Mouse (Mus musculus) liver, embryonic 16.5 days (tissue): ENCODE data around the gene Rnf5. TPM values are rescaled to one million over a fixed set of nuclear protein-coding genes. Genes with fewer than 3 reads are reported as not detected.

Experiments
- ATAC-seq: fragments of 200-750 bp; cut with Nextera tagmentation; 2 replicates; pipeline ENCODE4 v1.8.0; 2017; ENCODE audit warnings: low read depth, mild to moderate bottlenecking, moderate number of reproducible peaks, moderate library complexity
- H3K27ac ChIP-seq: fragments of 300-500 bp; sonication (generic); 2 replicates; pipeline ENCODE4 v1.5.1; 2014; ENCODE audit warnings: mild to moderate bottlenecking, low read length
- H3K27me3 ChIP-seq: fragments of 300-500 bp; sonication (generic); 2 replicates; pipeline ENCODE4 v1.6.1; 2014; ENCODE audit warnings: low read depth, low read length, mixed read lengths; ENCODE audit not compliant: control insufficient read depth, insufficient read depth
- H3K36me3 ChIP-seq: fragments of 300-500 bp; sonication (generic); 2 replicates; pipeline ENCODE4 v1.6.1; 2014; ENCODE audit warnings: mild to moderate bottlenecking; ENCODE audit not compliant: control insufficient read depth, insufficient read depth
- H3K4me1 ChIP-seq: fragments of 300-500 bp; sonication (generic); 2 replicates; pipeline ENCODE4 v1.6.1; 2014; ENCODE audit warnings: low read depth, low read length, mixed read lengths; ENCODE audit not compliant: control insufficient read depth
- H3K4me2 ChIP-seq: fragments of 300-500 bp; sonication (generic); 2 replicates; pipeline ENCODE4 v1.6.1; 2014; ENCODE audit warnings: low read depth, low read length, mixed read lengths
- H3K4me3 ChIP-seq: fragments of 300-500 bp; sonication (generic); 2 replicates; pipeline ENCODE4 v1.5.1; 2014; ENCODE audit warnings: low read depth, mild to moderate bottlenecking, low read length
- H3K9ac ChIP-seq: fragments of 300-500 bp; sonication (generic); 2 replicates; pipeline ENCODE4 v1.6.1; 2014; ENCODE audit warnings: low read depth, low read length
- H3K9me3 ChIP-seq: fragments of 300-500 bp; sonication (generic); replicated peaks from 2 replicates; pipeline ENCODE4 v1.6.1; 2016; ENCODE audit warnings: low read length; ENCODE audit not compliant: control insufficient read depth
- WGBS: fragments of 180-500 bp; shearing (Covaris S2); extraction: QIAGEN DNeasy Blood & Tissue Kit; methylation state at CpG from one replicate; pipeline ENCODE4 v1.1.7; 2014; ENCODE audit not compliant: insufficient replicate concordance; 5-methylcytosine and 5-hydroxymethylcytosine counted together
- polyA plus RNA-seq: library from polyadenylated mRNA; unstranded; fragments of >200 nt; fragmentation: Nextera tagmentation; extraction: Ambion mirVana; gene quantifications from 2 replicates; pipeline ENCODE4 v1.2.1, GENCODE M21; 2015

The Rnf5 gene
- polyA plus RNA-seq, 1 experiment from 2014 or later = 92.4 TPM

GRCm38 (mm10) chr17:34627943-34628643 is 24.6 kb upstream of the Rnf5 start, which contains the start of gene Ppt2:
TSS of gene Ppt2 (minus strand) at chr17:34628510.
- Histone ChIP-seq H3K27ac (peak within 1 kb of the TSS; percentile 71), H3K27me3 (peaks cover 50% of the 10 kb centered on the region)
- 0 out of 2 replicates have a peak, but pooled peaks have one; percentile 2 for ATAC-seq

GRCm38 (mm10) chr17:34627093-34627942 is 23.8 kb upstream of the Rnf5 start:
- Histone ChIP-seq H3K27ac (peak overlapping the region; percentile 71), H3K4me2 (peak overlapping the region; percentile 74), H3K9ac (peak overlapping the region; percentile 65), H3K4me1 (peaks cover 33% of the 10 kb centered on the region), H3K27me3 (peaks cover 47% of the 10 kb centered on the region), H3K4me3 (peak overlapping the region; percentile 72), H3K36me3 (no peaks in the 10 kb centered on the region; the same call in 1 of the 2 replicates), H3K9me3 (no peaks in the 10 kb centered on the region)
- ATAC-seq = peak; percentile 79
- under 1% methylated on average over 44 of the region's 45 CpGs for WGBS

More at GRCm38 (mm10) chr17:34627943-34628643, 24.6 kb upstream of the Rnf5 start, which contains the start of gene Ppt2:
- no peaks in the 10 kb centered on the region for H3K36me3 ChIP-seq
- H3K4me3 ChIP-seq = peak within 1 kb of the TSS; percentile 72
- H3K4me2 ChIP-seq = peak within 1 kb of the TSS; percentile 74
- peak within 1 kb of the TSS; percentile 65 for H3K9ac ChIP-seq
- 8% methylated on average over 29 of the region's 29 CpGs for WGBS
- H3K4me1 ChIP-seq = peaks cover 31% of the 10 kb centered on the region
- H3K9me3 ChIP-seq = no peaks in the 10 kb centered on the region

GRCm38 (mm10) chr17:34626773-34627092 is 23.2 kb upstream of the Rnf5 start:
- WGBS = 2% methylated on average over 18 of the region's 18 CpGs
- Histone ChIP-seq H3K9ac (peak overlapping the region; percentile 65), H3K27me3 (peaks cover 42% of the 10 kb centered on the region), H3K9me3 (no peaks in the 10 kb centered on the region), H3K36me3 (no peaks in the 10 kb centered on the region; the same call in 1 of the 2 replicates), H3K4me2 (peak overlapping the region; percentile 74), H3K4me3 (peak overlapping the region; percentile 72), H3K4me1 (peaks cover 35% of the 10 kb centered on the region), H3K27ac (peak overlapping the region; percentile 70)
- peak; percentile 46; the same call in 1 of the 2 replicates for ATAC-seq

- H3K9me3 ChIP-seq = no peaks in the 10 kb centered on the region
- peak overlapping the region; percentile 72 for H3K4me3 ChIP-seq
- no peak for ATAC-seq
- H3K27ac ChIP-seq = no peak overlapping the region
- H3K9ac ChIP-seq = peak overlapping the region; percentile 65
- H3K4me2 ChIP-seq = peak overlapping the region; percentile 74
- peaks cover 36% of the 10 kb centered on the region for H3K27me3 ChIP-seq
- peaks cover 33% of the 10 kb centered on the region for H3K4me1 ChIP-seq
- H3K36me3 ChIP-seq = no peaks in the 10 kb centered on the region; the same call in 1 of the 2 replicates
- WGBS = 45% methylated on average over 16 of the region's 16 CpGs
These were observed 22.7 kb upstream of the Rnf5 start for GRCm38 (mm10) chr17:34626062-34626772.

GRCm38 (mm10) chr17:34624981-34625380 is 21.5 kb upstream of the Rnf5 start:
- WGBS = 82% methylated on average over 3 of the region's 3 CpGs
- Histone ChIP-seq H3K4me2 (no peak overlapping the region), H3K4me3 (no peak overlapping the region), H3K9me3 (no peaks in the 10 kb centered on the region), H3K27me3 (peaks cover 24% of the 10 kb centered on the region), H3K4me1 (peaks cover 25% of the 10 kb centered on the region), H3K36me3 (no peaks in the 10 kb centered on the region; the same call in 1 of the 2 replicates), H3K9ac (no peak overlapping the region), H3K27ac (no peak overlapping the region)
- no peak for ATAC-seq

GRCm38 (mm10) chr17:34623161-34623560 is 19.7 kb upstream of the Rnf5 start:
- ATAC-seq = no peak
- Histone ChIP-seq H3K36me3 (no peaks in the 10 kb centered on the region; the same call in 1 of the 2 replicates), H3K27me3 (peaks cover 6% of the 10 kb centered on the region), H3K4me1 (peaks cover 22% of the 10 kb centered on the region), H3K9ac (no peak overlapping the region), H3K27ac (no peak overlapping the region), H3K4me2 (no peak overlapping the region), H3K4me3 (no peak overlapping the region), H3K9me3 (no peaks in the 10 kb centered on the region)
- WGBS = 73% methylated on average over 9 of the region's 9 CpGs

- no peak for ATAC-seq
- Histone ChIP-seq H3K27me3 (no peaks in the 10 kb centered on the region), H3K36me3 (peaks cover 2% of the 10 kb centered on the region; the same call in 1 of the 2 replicates), H3K27ac (peak overlapping the region; percentile 40; the same call in 1 of the 2 replicates), H3K4me3 (no peak overlapping the region), H3K9me3 (no peaks in the 10 kb centered on the region), H3K4me1 (peaks cover 9% of the 10 kb centered on the region; the same call in 1 of the 2 replicates), H3K9ac (no peak overlapping the region), H3K4me2 (no peak overlapping the region)
- WGBS = 80% methylated on average over 8 of the region's 8 CpGs
These were observed 17.5 kb upstream of the Rnf5 start for GRCm38 (mm10) chr17:34621006-34621405.

- H3K36me3 ChIP-seq = peaks cover 2% of the 10 kb centered on the region; the same call in 1 of the 2 replicates
- no peak overlapping the region for H3K4me2 ChIP-seq
- peaks cover 9% of the 10 kb centered on the region; the same call in 1 of the 2 replicates for H3K4me1 ChIP-seq
- H3K27me3 ChIP-seq = no peaks in the 10 kb centered on the region
- H3K9me3 ChIP-seq = no peaks in the 10 kb centered on the region
- no peak overlapping the region for H3K27ac ChIP-seq
- no peak overlapping the region for H3K9ac ChIP-seq
- peak; percentile 49 for ATAC-seq
- no peak overlapping the region for H3K4me3 ChIP-seq
- 4% methylated on average over 6 of the region's 6 CpGs for WGBS
These were observed 15.5 kb upstream of the Rnf5 start for GRCm38 (mm10) chr17:34618999-34619398.
